Mouse (Mus musculus) embryonic fibroblast, embryonic 13.5 days (primary cell): ENCODE results near the gene Fndc8.

Source experiments
- CTCF ChIP-seq: IDR thresholded peaks from 2 replicates; pipeline ENCODE4 v1.5.1; 2011; ENCODE audit warnings: mild to moderate bottlenecking, control low read depth, low read length, moderate library complexity, borderline replicate concordance; ENCODE audit not compliant: insufficient read depth
- POLR2A ChIP-seq: IDR thresholded peaks from 2 replicates; pipeline ENCODE4 v1.6.1; 2011; ENCODE audit warnings: low read depth, mild to moderate bottlenecking, control low read depth, low read length, moderate library complexity

DNA sequence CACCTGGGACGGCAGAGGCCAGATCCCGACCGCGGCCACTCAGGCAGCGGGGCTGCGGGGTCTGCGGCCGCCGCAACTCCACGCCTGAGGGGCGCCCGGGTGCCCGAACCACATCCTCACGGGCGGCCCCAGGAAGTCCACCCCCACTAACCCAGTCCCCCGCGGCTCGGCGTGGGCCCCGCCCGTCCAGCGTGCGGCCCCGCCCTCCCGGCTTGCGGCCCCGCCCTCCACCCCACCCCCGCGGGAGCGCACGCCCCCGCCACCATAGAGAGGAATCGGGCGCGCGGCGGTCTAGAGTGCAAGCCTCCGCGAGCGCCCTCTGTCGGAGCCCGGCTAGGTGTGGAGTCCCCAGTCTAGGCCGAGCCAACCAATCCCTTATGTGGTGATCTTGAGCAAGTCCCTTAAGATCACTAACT lies 20.9 kb upstream of the Fndc8 start, which contains the start of gene Rffl:
- TF ChIP-seq CTCF, result peak; percentile 45
- no peak; the same call in 1 of the 2 replicates for TF ChIP-seq POLR2A
